In genomic region chr19:45307299-45308275, GRCm38 (mm10) we compare ENCODE assay signal across 8 mouse cellular contexts. TPM values are rescaled to one million over a fixed set of nuclear protein-coding genes. Genes with fewer than 3 reads are reported as not detected.
DNase-seq lines count a peak whose midpoint lies in the region; ATAC-seq lines count a peak whose summit lies in the region.

No protein-coding gene starts in this region.

- no peak overlapping the region for H3K27ac ChIP-seq in intestine, embryonic 15.5 days

- H3K4me3 ChIP-seq in intestine, embryonic 15.5 days (replicated peaks) = no peak overlapping the region

- H3K9ac ChIP-seq in intestine, embryonic 15.5 days = no peak overlapping the region

- H3K4me2 ChIP-seq in intestine, embryonic 15.5 days (replicated peaks) = no peak overlapping the region

- no peaks in the 10 kb centered on the region for H3K9me3 ChIP-seq in intestine, embryonic 15.5 days

- 52% methylated on average over 16 of the region's 16 CpGs for WGBS in intestine, embryonic 15.5 days

- no peak for ATAC-seq in intestine, embryonic 15.5 days

- no peaks in the 10 kb centered on the region for H3K36me3 ChIP-seq in splenic B cell, adult 2 months (ENCODE audit: control insufficient read depth, insufficient read depth, low read length, poor library complexity, severe bottlenecking)
- H3K36me3 ChIP-seq in intestine, embryonic 15.5 days = no peaks in the 10 kb centered on the region

- peak; percentile 53 for DNase-seq in kidney, postnatal 10 days
- DNase-seq in kidney, postnatal 14 days = no peak
- peak; percentile 31 for DNase-seq in T-cell, adult 2 months (ENCODE audit: low spot score)
- peak; percentile 38 for DNase-seq in lung, postnatal 10 days
- DNase-seq in splenic B cell, adult 2 months (ENCODE audit: low read depth, low spot score) = peak; percentile 86
- DNase-seq in left cerebral cortex, adult 11 months (ENCODE audit: low spot score) = no peak
- DNase-seq in urinary bladder, postnatal 14 days (ENCODE audit: low spot score) = no peak

- H3K27me3 ChIP-seq in splenic B cell, adult 2 months (ENCODE audit: control insufficient read depth, insufficient read depth, low read length, poor library complexity, severe bottlenecking) = no peaks in the 10 kb centered on the region; the same call in 1 of the 2 replicates
- peaks cover 19% of the 10 kb centered on the region for H3K27me3 ChIP-seq in intestine, embryonic 15.5 days (replicated peaks)

- peaks cover 20% of the 10 kb centered on the region for H3K4me1 ChIP-seq in intestine, embryonic 15.5 days (replicated peaks)

RNA-seq across cellular contexts. Expression of gene Btrc, which starts 55.9 kb away (rescaled TPM):
- polyA plus RNA-seq in intestine, embryonic 15.5 days (2015; fragmentation: Nextera tagmentation; extraction: Ambion mirVana) = 31.8 and 32.7 TPM in 2 replicates

Comparison
In these comparisons a context has a peak if more than half of its experiments do, and no peak if none do; other contexts are left out.
1. DNase-seq: peak in kidney, postnatal 10 days (single experiment), T-cell, adult 2 months (single experiment), lung, postnatal 10 days (single experiment) and splenic B cell, adult 2 months (single experiment); none in kidney, postnatal 14 days (single experiment), left cerebral cortex, adult 11 months (single experiment) and urinary bladder, postnatal 14 days (single experiment).